Mouse (Mus musculus) heart, embryonic 13.5 days (tissue): ENCODE results near the gene Mcm6. TPM values are rescaled to one million over a fixed set of nuclear protein-coding genes. Genes with fewer than 3 reads are reported as not detected.
A peak's percentile ranks its signal among the peaks of the same experiment; 100 is the strongest.

ENCODE experiments used
- ATAC-seq: fragments of 200-750 bp; cut with Nextera tagmentation; 2 replicates; pipeline ENCODE4 v1.8.0; 2017; ENCODE audit warnings: moderate TSS enrichment; ENCODE audit not compliant: insufficient number of reproducible peaks, low FRiP score, low TSS enrichment; ENCODE audit errors: extremely low read depth
- H3K27ac ChIP-seq: fragments of 300-500 bp; sonication (generic); replicated peaks from 2 replicates; pipeline ENCODE4 v1.5.1; 2015; ENCODE audit warnings: moderate library complexity, mild to moderate bottlenecking, inconsistent platforms
- H3K27me3 ChIP-seq: fragments of 300-500 bp; sonication (generic); replicated peaks from 2 replicates; pipeline ENCODE4 v1.6.1; 2015; ENCODE audit warnings: mild to moderate bottlenecking, inconsistent platforms
- H3K36me3 ChIP-seq: fragments of 300-500 bp; sonication (generic); 2 replicates; pipeline ENCODE4 v1.6.1; 2015; ENCODE audit warnings: mild to moderate bottlenecking, inconsistent platforms
- H3K4me1 ChIP-seq: fragments of 300-500 bp; sonication (generic); 2 replicates; pipeline ENCODE4 v1.6.1; 2015; ENCODE audit warnings: inconsistent platforms
- H3K4me2 ChIP-seq: fragments of 300-500 bp; sonication (generic); 2 replicates; pipeline ENCODE4 v1.6.1; 2015; ENCODE audit warnings: inconsistent platforms, mild to moderate bottlenecking, moderate library complexity
- H3K4me3 ChIP-seq: fragments of 300-500 bp; sonication (generic); 2 replicates; pipeline ENCODE4 v1.5.1; 2015; ENCODE audit warnings: moderate library complexity, mild to moderate bottlenecking, inconsistent platforms
- H3K9ac ChIP-seq: fragments of 300-500 bp; sonication (generic); 2 replicates; pipeline ENCODE4 v1.6.1; 2015; ENCODE audit warnings: inconsistent platforms, mild to moderate bottlenecking, moderate library complexity
- H3K9me3 ChIP-seq: fragments of 300-500 bp; sonication (generic); 2 replicates; pipeline ENCODE4 v1.6.1; 2016; ENCODE audit warnings: inconsistent platforms
- WGBS: fragments of 180-500 bp; shearing (Covaris S2); methylation state at CpG from one replicate; pipeline ENCODE4 v1.1.7; 2015; ENCODE audit warnings: mixed read lengths; 5-methylcytosine and 5-hydroxymethylcytosine counted together
- polyA plus RNA-seq: library from polyadenylated mRNA; unstranded; fragments of >200 nt; fragmentation: Nextera tagmentation; extraction: Ambion mirVana; gene quantifications from 2 replicates; pipeline ENCODE4 v1.2.1, GENCODE M21; 2015

Mcm6 gene
- 146 and 153 TPM in 2 replicates for polyA plus RNA-seq

- H3K9me3 ChIP-seq = no peaks in the 10 kb centered on the region
- peak within 1 kb of the TSS; percentile 92 for H3K4me3 ChIP-seq
- peaks cover 50% of the 10 kb centered on the region for H3K36me3 ChIP-seq
- peak within 1 kb of the TSS; percentile 92 for H3K9ac ChIP-seq
- H3K4me1 ChIP-seq = peaks cover 33% of the 10 kb centered on the region
- H3K27me3 ChIP-seq = no peaks in the 10 kb centered on the region
- H3K27ac ChIP-seq = peak within 1 kb of the TSS; percentile 93
- WGBS = 2% methylated on average over 38 of the region's 38 CpGs
- ATAC-seq = peak; percentile 96
- peak within 1 kb of the TSS; percentile 72 for H3K4me2 ChIP-seq
Observed at GRCm38 (mm10) chr1:128359554-128360376, at the start of gene Mcm6. Mcm6 (minus strand) TSS chr1:128359664.

GRCm38 (mm10) chr1:128406846-128407245, 47.4 kb upstream of the Mcm6 start:
- no peak for ATAC-seq
- no peak overlapping the region for H3K27ac ChIP-seq
- H3K36me3 ChIP-seq = peaks cover 56% of the 10 kb centered on the region
- H3K9me3 ChIP-seq = no peaks in the 10 kb centered on the region
- 55% methylated on average over 1 of the region's 1 CpGs for WGBS
- H3K4me1 ChIP-seq = no peaks in the 10 kb centered on the region
- no peak overlapping the region for H3K9ac ChIP-seq
- no peaks in the 10 kb centered on the region for H3K27me3 ChIP-seq
- no peak overlapping the region for H3K4me3 ChIP-seq
- H3K4me2 ChIP-seq = no peak overlapping the region

- 73% methylated on average over 1 of the region's 1 CpGs for WGBS
- Histone ChIP-seq H3K36me3 (peaks cover 55% of the 10 kb centered on the region), H3K27ac (no peak overlapping the region), H3K4me2 (no peak overlapping the region), H3K4me1 (no peaks in the 10 kb centered on the region), H3K9me3 (no peaks in the 10 kb centered on the region), H3K9ac (no peak overlapping the region), H3K27me3 (no peaks in the 10 kb centered on the region), H3K4me3 (no peak overlapping the region)
- ATAC-seq = no peak
Observed at GRCm38 (mm10) chr1:128405675-128406074, 46.2 kb upstream of the Mcm6 start.

- no peak for ATAC-seq
- H3K9ac ChIP-seq = no peak overlapping the region
- peaks cover 53% of the 10 kb centered on the region for H3K36me3 ChIP-seq
- no peak overlapping the region for H3K4me2 ChIP-seq
- H3K4me3 ChIP-seq = no peak overlapping the region
- H3K27ac ChIP-seq = no peak overlapping the region
- 67% methylated on average over 2 of the region's 2 CpGs for WGBS
- H3K9me3 ChIP-seq = no peaks in the 10 kb centered on the region
- no peaks in the 10 kb centered on the region for H3K4me1 ChIP-seq
- no peaks in the 10 kb centered on the region for H3K27me3 ChIP-seq
Observed at GRCm38 (mm10) chr1:128405041-128405481, 45.6 kb upstream of the Mcm6 start.

DNA sequence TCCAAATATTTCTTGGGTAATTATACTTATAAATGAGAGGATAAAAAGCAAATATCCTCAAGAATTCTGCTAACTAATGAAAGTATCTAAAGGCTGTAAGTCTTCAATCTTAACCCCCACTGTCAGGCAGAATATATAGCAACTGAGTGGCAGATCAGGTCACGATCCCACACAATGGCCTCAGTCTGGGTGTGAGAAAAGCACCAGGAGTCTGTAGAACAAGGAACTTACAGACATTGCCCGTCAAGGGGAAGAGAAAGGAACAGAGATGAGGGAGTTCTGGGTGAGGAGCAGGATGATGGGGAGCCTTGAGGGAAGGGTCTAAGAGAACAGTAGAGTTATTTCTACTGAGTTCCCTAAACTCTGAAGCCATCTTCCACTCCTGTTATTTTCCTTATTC, 41.5 kb upstream of the Mcm6 start:
- no peak overlapping the region for H3K27ac ChIP-seq
- H3K9me3 ChIP-seq = no peaks in the 10 kb centered on the region
- no peak overlapping the region for H3K4me2 ChIP-seq
- peaks cover 78% of the 10 kb centered on the region for H3K36me3 ChIP-seq
- WGBS = 81% methylated on average over 2 of the region's 2 CpGs
- H3K27me3 ChIP-seq = no peaks in the 10 kb centered on the region
- H3K4me3 ChIP-seq = no peak overlapping the region
- ATAC-seq = no peak
- no peaks in the 10 kb centered on the region for H3K4me1 ChIP-seq
- no peak overlapping the region for H3K9ac ChIP-seq

- ATAC-seq = no peak
- WGBS = 80% methylated on average over 5 of the region's 5 CpGs
- H3K4me2 ChIP-seq = no peak overlapping the region
Observed at GRCm38 (mm10) chr1:128399941-128400915, 40.8 kb upstream of the Mcm6 start.

DNA sequence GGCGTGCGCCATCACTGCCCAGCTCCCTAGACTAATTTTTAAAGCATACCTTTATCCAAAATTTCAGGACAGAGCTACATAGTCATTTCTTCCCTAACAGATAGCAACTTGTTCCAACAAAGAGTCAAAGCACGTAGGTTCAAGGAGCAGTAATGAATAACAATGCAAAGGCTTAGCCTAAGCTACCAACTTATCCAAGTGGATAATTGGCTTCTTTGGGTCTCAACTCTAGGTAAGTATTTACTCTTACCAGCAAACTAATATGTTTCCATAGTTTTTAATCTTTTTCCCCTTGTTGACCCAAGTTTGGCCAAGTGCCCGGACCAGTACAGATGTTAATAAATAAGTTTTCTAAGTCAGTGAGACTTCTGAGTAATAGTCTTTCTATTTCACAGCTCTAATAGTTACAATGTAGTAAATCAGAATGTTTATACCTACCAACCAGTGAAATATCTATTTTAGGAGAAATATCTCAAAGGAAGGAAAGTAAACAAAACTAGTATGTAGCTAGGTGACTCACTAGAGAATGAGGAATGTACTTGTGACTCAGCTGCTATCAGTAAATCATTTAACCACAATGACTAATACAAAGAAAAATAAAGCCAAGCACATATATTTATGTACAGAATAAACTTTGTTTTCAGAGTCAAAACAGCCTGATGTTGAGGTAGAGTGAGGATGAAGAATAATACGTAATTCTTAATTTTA, 39.4 kb upstream of the Mcm6 start:
- Histone ChIP-seq H3K9ac (no peak overlapping the region), H3K4me1 (no peaks in the 10 kb centered on the region), H3K36me3 (peaks cover 79% of the 10 kb centered on the region), H3K4me3 (no peak overlapping the region), H3K9me3 (no peaks in the 10 kb centered on the region), H3K4me2 (no peak overlapping the region), H3K27ac (no peak overlapping the region), H3K27me3 (no peaks in the 10 kb centered on the region)
- no peak for ATAC-seq
- 91% methylated on average over 5 of the region's 5 CpGs for WGBS

More at GRCm38 (mm10) chr1:128399941-128400915, 40.8 kb upstream of the Mcm6 start:
- peaks cover 81% of the 10 kb centered on the region for H3K36me3 ChIP-seq
- H3K4me1 ChIP-seq = no peaks in the 10 kb centered on the region
- no peaks in the 10 kb centered on the region for H3K9me3 ChIP-seq
- no peak overlapping the region for H3K9ac ChIP-seq
- H3K27me3 ChIP-seq = no peaks in the 10 kb centered on the region
- no peak overlapping the region for H3K27ac ChIP-seq
- H3K4me3 ChIP-seq = no peak overlapping the region

GRCm38 (mm10) chr1:128394657-128395056, 35.2 kb upstream of the Mcm6 start:
- peaks cover 72% of the 10 kb centered on the region for H3K36me3 ChIP-seq
- WGBS = 85% methylated on average over 3 of the region's 3 CpGs

DNA sequence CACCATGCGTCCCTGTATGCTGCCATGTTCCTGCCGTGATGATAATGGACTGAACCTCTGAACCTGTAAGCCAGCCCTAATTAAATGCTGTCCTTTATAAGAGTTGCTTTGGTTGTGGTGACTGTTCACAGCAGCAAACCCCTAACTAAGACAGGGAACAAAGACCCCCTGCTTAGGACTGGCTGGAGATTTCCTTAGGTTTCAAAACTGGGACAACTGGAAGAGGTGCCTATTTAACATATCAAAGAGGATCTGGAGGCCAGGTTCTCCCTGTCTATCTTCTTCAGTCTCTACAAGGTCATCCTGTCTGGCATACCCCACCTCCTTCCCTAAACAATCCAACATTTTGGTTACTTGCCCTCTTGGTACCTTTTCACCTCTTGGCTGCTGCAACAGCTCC, 32.9 kb upstream of the Mcm6 start:
- Histone ChIP-seq H3K27ac (no peak overlapping the region), H3K4me3 (no peak overlapping the region), H3K27me3 (no peaks in the 10 kb centered on the region), H3K9ac (no peak overlapping the region), H3K9me3 (no peaks in the 10 kb centered on the region), H3K4me1 (no peaks in the 10 kb centered on the region), H3K4me2 (no peak overlapping the region), H3K36me3 (peaks cover 73% of the 10 kb centered on the region)
- WGBS = 86% methylated on average over 2 of the region's 2 CpGs
- no peak for ATAC-seq

More at GRCm38 (mm10) chr1:128394657-128395056, 35.2 kb upstream of the Mcm6 start:
- no peaks in the 10 kb centered on the region for H3K4me1 ChIP-seq
- no peak overlapping the region for H3K9ac ChIP-seq
- no peak overlapping the region for H3K4me3 ChIP-seq
- ATAC-seq = no peak
- H3K4me2 ChIP-seq = no peak overlapping the region
- H3K27me3 ChIP-seq = no peaks in the 10 kb centered on the region
- H3K9me3 ChIP-seq = no peaks in the 10 kb centered on the region
- H3K27ac ChIP-seq = no peak overlapping the region

DNA sequence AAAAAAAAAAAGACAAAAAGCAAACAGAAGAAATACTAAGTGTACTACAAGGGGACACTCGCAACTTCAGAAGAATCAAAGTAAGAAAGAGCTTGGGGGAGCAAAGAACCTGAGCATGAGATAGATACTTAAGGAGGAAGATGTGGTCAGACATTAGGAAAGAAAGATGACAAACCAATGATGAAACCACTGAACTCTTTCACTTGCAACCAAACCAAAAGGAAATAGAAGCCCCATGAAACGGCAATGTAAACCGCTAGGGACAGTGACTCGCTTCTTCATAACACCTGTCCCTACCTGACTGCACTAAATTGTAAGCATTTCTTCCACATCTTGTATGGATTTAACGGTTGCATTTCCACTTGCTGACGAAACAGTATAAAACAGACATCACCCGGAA, 27.0 kb upstream of the Mcm6 start:
- no peak overlapping the region for H3K27ac ChIP-seq
- no peak overlapping the region for H3K4me3 ChIP-seq
- H3K36me3 ChIP-seq = peaks cover 77% of the 10 kb centered on the region
- H3K9ac ChIP-seq = no peak overlapping the region
- no peak overlapping the region for H3K4me2 ChIP-seq
- H3K9me3 ChIP-seq = no peaks in the 10 kb centered on the region
- H3K4me1 ChIP-seq = no peaks in the 10 kb centered on the region
- 94% methylated on average over 7 of the region's 7 CpGs for WGBS
- H3K27me3 ChIP-seq = no peaks in the 10 kb centered on the region
- no peak for ATAC-seq

DNA sequence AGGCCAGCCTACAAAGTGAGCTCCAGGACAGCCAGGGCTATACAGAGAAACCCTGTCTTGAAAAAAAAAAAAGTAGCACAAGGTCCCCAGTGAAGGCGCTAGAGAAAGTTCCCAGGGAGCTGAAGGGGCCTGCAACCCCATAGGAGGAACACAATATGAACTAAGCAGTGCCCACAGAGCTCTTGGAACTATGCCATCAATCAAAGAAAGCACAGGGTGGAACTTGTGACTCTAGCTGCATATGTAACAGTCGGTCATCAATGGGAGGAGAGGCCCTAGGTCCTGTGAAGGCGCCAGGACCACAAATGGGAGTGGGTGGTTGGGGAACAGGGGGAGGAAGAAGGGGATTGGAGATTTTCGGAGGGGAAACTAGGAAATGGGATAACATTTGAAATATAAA, 17.4 kb upstream of the Mcm6 start:
- H3K27me3 ChIP-seq = no peaks in the 10 kb centered on the region
- no peak overlapping the region for H3K4me3 ChIP-seq
- no peak overlapping the region for H3K9ac ChIP-seq
- H3K27ac ChIP-seq = no peak overlapping the region
- no peaks in the 10 kb centered on the region for H3K9me3 ChIP-seq
- 93% methylated on average over 4 of the region's 4 CpGs for WGBS
- no peaks in the 10 kb centered on the region for H3K4me1 ChIP-seq
- peaks cover 78% of the 10 kb centered on the region for H3K36me3 ChIP-seq
- no peak for ATAC-seq
- no peak overlapping the region for H3K4me2 ChIP-seq
